Mouse (Mus musculus) limb, embryonic 11.5 days (tissue): Measurements from ENCODE around the gene Wnt9b. TPM values are rescaled to one million over a fixed set of nuclear protein-coding genes. Genes with fewer than 3 reads are reported as not detected.

Source experiments
- ATAC-seq: fragments of 200-750 bp; cut with Nextera tagmentation; 2 replicates; pipeline ENCODE4 v1.8.0; 2017; ENCODE audit warnings: low read depth; ENCODE audit not compliant: insufficient number of reproducible peaks, low FRiP score, low TSS enrichment
- DNase-seq: peaks from one replicate; pipeline ENCODE4 v3.0.0-alpha.2; 2015; ENCODE audit warnings: low spot score
- H3K27ac ChIP-seq: fragments of 300-500 bp; sonication (generic); replicated peaks from 2 replicates; pipeline ENCODE4 v1.5.1; 2014; ENCODE audit warnings: low read depth, mild to moderate bottlenecking, low read length
- H3K27me3 ChIP-seq: fragments of 300-500 bp; sonication (generic); 2 replicates; pipeline ENCODE4 v1.6.1; 2014; ENCODE audit warnings: mild to moderate bottlenecking, low read length, mixed read lengths; ENCODE audit not compliant: control insufficient read depth, insufficient read depth
- H3K36me3 ChIP-seq: fragments of 300-500 bp; sonication (generic); 2 replicates; pipeline ENCODE4 v1.6.1; 2014; ENCODE audit warnings: mild to moderate bottlenecking, low read length, moderate library complexity, mixed read lengths; ENCODE audit not compliant: control insufficient read depth, insufficient read depth
- H3K4me1 ChIP-seq: fragments of 300-500 bp; sonication (generic); 2 replicates; pipeline ENCODE4 v1.6.1; 2014; ENCODE audit warnings: low read length, mixed read lengths; ENCODE audit not compliant: control insufficient read depth, insufficient read depth
- H3K4me2 ChIP-seq: fragments of 300-500 bp; sonication (generic); 2 replicates; pipeline ENCODE4 v1.6.1; 2014; ENCODE audit warnings: low read depth, mild to moderate bottlenecking, moderate library complexity; ENCODE audit not compliant: severe bottlenecking
- H3K4me3 ChIP-seq: fragments of 300-500 bp; sonication (generic); 2 replicates; pipeline ENCODE4 v1.5.1; 2014; ENCODE audit warnings: low read depth, low read length
- H3K9ac ChIP-seq: fragments of 300-500 bp; sonication (generic); 2 replicates; pipeline ENCODE4 v1.6.1; 2014; ENCODE audit warnings: mild to moderate bottlenecking, low read length
- H3K9me3 ChIP-seq: fragments of 300-500 bp; sonication (generic); 2 replicates; pipeline ENCODE4 v1.6.1; 2016; ENCODE audit warnings: low read length; ENCODE audit not compliant: control insufficient read depth
- WGBS: fragments of 180-500 bp; shearing (Covaris S2); extraction: QIAGEN DNeasy Blood & Tissue Kit; methylation state at CpG from one replicate; pipeline ENCODE4 v1.1.7; 2014; 5-methylcytosine and 5-hydroxymethylcytosine counted together
- polyA plus RNA-seq: library from polyadenylated mRNA; unstranded; fragments of >200 nt; fragmentation: Nextera tagmentation; extraction: Ambion mirVana; gene quantifications from 2 replicates; pipeline ENCODE4 v1.2.1, GENCODE M21; 2014

Gene Wnt9b
- polyA plus RNA-seq, 1 experiment from 2014 or later: 0.73 TPM

- 81% methylated on average over 2 of the region's 2 CpGs for WGBS
- H3K9ac ChIP-seq: peak overlapping the region; percentile 71
Measured at GRCm38 (mm10) chr11:103698226-103698625, 51.4 kb downstream of the Wnt9b start.

GRCm38 (mm10) chr11:103697565-103698176 lies 52.0 kb downstream of the Wnt9b start, which contains the start of gene Gosr2:
Gosr2 (minus strand) TSS chr11:103697898.
- WGBS: under 1% methylated on average over 57 of the region's 57 CpGs
- DNase-seq (peak; percentile 94), ATAC-seq (peak; percentile 96)
- Histone ChIP-seq H3K27ac (peak within 1 kb of the TSS; percentile 82), H3K9ac (peak within 1 kb of the TSS; percentile 71), H3K4me2 (peak within 1 kb of the TSS; percentile 53), H3K27me3 (no peaks in the 10 kb centered on the region), H3K36me3 (no peaks in the 10 kb centered on the region), H3K4me3 (peak within 1 kb of the TSS; percentile 91), H3K9me3 (no peaks in the 10 kb centered on the region), H3K4me1 (no peaks in the 10 kb centered on the region)

More at GRCm38 (mm10) chr11:103698226-103698625, 51.4 kb downstream of the Wnt9b start:
- Histone ChIP-seq H3K36me3 (no peaks in the 10 kb centered on the region), H3K27ac (0 out of 2 replicates have a peak overlapping the region, but pooled peaks have one; percentile 82), H3K4me1 (no peaks in the 10 kb centered on the region), H3K4me2 (peak overlapping the region; percentile 53), H3K9me3 (no peaks in the 10 kb centered on the region), H3K27me3 (no peaks in the 10 kb centered on the region), H3K4me3 (peak overlapping the region; percentile 91)
- no peak for ATAC-seq
- no peak for DNase-seq

GRCm38 (mm10) chr11:103696851-103697564 lies 52.6 kb downstream of the Wnt9b start:
- no peaks in the 10 kb centered on the region for H3K9me3 ChIP-seq
- WGBS: 1% methylated on average over 18 of the region's 18 CpGs
- DNase-seq: no peak
- peak; percentile 69 for ATAC-seq
- H3K27me3 ChIP-seq: no peaks in the 10 kb centered on the region
- H3K4me2 ChIP-seq: peak overlapping the region; percentile 41
- H3K27ac ChIP-seq: peak overlapping the region; percentile 82
- H3K4me3 ChIP-seq: peak overlapping the region; percentile 91
- H3K4me1 ChIP-seq: no peaks in the 10 kb centered on the region
- H3K36me3 ChIP-seq: no peaks in the 10 kb centered on the region
- H3K9ac ChIP-seq: peak overlapping the region; percentile 71

- whole genome bisulfite sequencing: 72% methylated on average over 1 of the region's 1 CpGs
- Histone ChIP-seq H3K9me3 (no peaks in the 10 kb centered on the region), H3K4me1 (no peaks in the 10 kb centered on the region), H3K27ac (no peak overlapping the region), H3K36me3 (peaks cover 4% of the 10 kb centered on the region; the same call in 1 of the 2 replicates), H3K4me3 (no peak overlapping the region), H3K9ac (no peak overlapping the region), H3K4me2 (no peak overlapping the region), H3K27me3 (no peaks in the 10 kb centered on the region)
- ATAC-seq: no peak
- no peak for DNase-seq
Measured at GRCm38 (mm10) chr11:103693241-103693640, 56.4 kb downstream of the Wnt9b start.

GRCm38 (mm10) chr11:103691036-103691435 lies 58.6 kb downstream of the Wnt9b start:
- no peaks in the 10 kb centered on the region for H3K4me1 ChIP-seq
- no peak overlapping the region for H3K9ac ChIP-seq
- DNase-seq (no peak), ATAC-seq (no peak)
- no peak overlapping the region for H3K4me2 ChIP-seq
- H3K27ac ChIP-seq: no peak overlapping the region
- H3K4me3 ChIP-seq: no peak overlapping the region
- no peaks in the 10 kb centered on the region for H3K27me3 ChIP-seq
- no peaks in the 10 kb centered on the region for H3K9me3 ChIP-seq
- WGBS: 93% methylated on average over 1 of the region's 1 CpGs
- H3K36me3 ChIP-seq: peaks cover 8% of the 10 kb centered on the region

- H3K27ac ChIP-seq: no peak overlapping the region
- no peak overlapping the region for H3K4me2 ChIP-seq
- no peaks in the 10 kb centered on the region for H3K4me1 ChIP-seq
- H3K27me3 ChIP-seq: no peaks in the 10 kb centered on the region
- no peak overlapping the region for H3K9ac ChIP-seq
- ATAC-seq (no peak), DNase-seq (no peak)
- H3K4me3 ChIP-seq: no peak overlapping the region
- 24% methylated on average over 3 of the region's 3 CpGs for WGBS
- no peaks in the 10 kb centered on the region for H3K9me3 ChIP-seq
- peaks cover 10% of the 10 kb centered on the region for H3K36me3 ChIP-seq
Measured at GRCm38 (mm10) chr11:103688980-103689378, 60.6 kb downstream of the Wnt9b start.

GRCm38 (mm10) chr11:103688271-103688979 lies 61.2 kb downstream of the Wnt9b start:
- Histone ChIP-seq H3K9me3 (no peaks in the 10 kb centered on the region), H3K27me3 (no peaks in the 10 kb centered on the region), H3K4me1 (no peaks in the 10 kb centered on the region), H3K27ac (no peak overlapping the region), H3K4me3 (no peak overlapping the region), H3K4me2 (no peak overlapping the region), H3K9ac (no peak overlapping the region), H3K36me3 (peaks cover 14% of the 10 kb centered on the region)
- WGBS: 70% methylated on average over 6 of the region's 6 CpGs
- no peak for ATAC-seq
- DNase-seq: no peak

GRCm38 (mm10) chr11:103686706-103687105 lies 62.9 kb downstream of the Wnt9b start:
- 76% methylated on average over 6 of the region's 6 CpGs for WGBS
- no peaks in the 10 kb centered on the region for H3K4me1 ChIP-seq
- ATAC-seq (no peak), DNase-seq (no peak)
- no peak overlapping the region for H3K4me2 ChIP-seq
- no peak overlapping the region for H3K27ac ChIP-seq
- H3K4me3 ChIP-seq: no peak overlapping the region
- no peak overlapping the region for H3K9ac ChIP-seq
- H3K36me3 ChIP-seq: peaks cover 18% of the 10 kb centered on the region
- no peaks in the 10 kb centered on the region for H3K9me3 ChIP-seq
- no peaks in the 10 kb centered on the region for H3K27me3 ChIP-seq
